Mouse (Mus musculus) lung, postnatal 0 days (tissue): ENCODE measurements around the gene A230050P20Rik. TPM values are rescaled to one million over a fixed set of nuclear protein-coding genes. Genes with fewer than 3 reads are reported as not detected.
"Not testable (repeated sequence)": the region's sequence is repeated elsewhere in the genome, so short reads cannot be mapped to it uniquely, and the experiment has no call there.

ENCODE experiments used
- ATAC-seq: fragments of 200-750 bp; cut with Nextera tagmentation; 2 replicates; pipeline ENCODE4 v1.8.0; 2017; ENCODE audit warnings: moderate library complexity
- DNase-seq: peaks from one replicate; pipeline ENCODE4 v3.0.0-alpha.2; 2016; ENCODE audit warnings: low spot score
- H3K27ac ChIP-seq: fragments of 300-500 bp; sonication (generic); 2 replicates; pipeline ENCODE4 v1.5.1; 2014; ENCODE audit warnings: antibody characterized with exemption, mild to moderate bottlenecking, low read length, mixed read lengths
- H3K27me3 ChIP-seq: fragments of 300-500 bp; sonication (generic); replicated peaks from 2 replicates; pipeline ENCODE4 v1.6.1; 2014; ENCODE audit warnings: low read length, mixed read lengths; ENCODE audit not compliant: insufficient read depth
- H3K36me3 ChIP-seq: fragments of 300-500 bp; sonication (generic); 2 replicates; pipeline ENCODE4 v1.6.1; 2014; ENCODE audit warnings: low read length, mixed read lengths; ENCODE audit not compliant: insufficient read depth
- H3K4me1 ChIP-seq: fragments of 300-500 bp; sonication (generic); 2 replicates; pipeline ENCODE4 v1.6.1; 2014; ENCODE audit warnings: antibody characterized with exemption, low read depth, low read length, mixed read lengths; ENCODE audit not compliant: insufficient read depth
- H3K4me2 ChIP-seq: fragments of 300-500 bp; sonication (generic); replicated peaks from 2 replicates; pipeline ENCODE4 v1.6.1; 2014; ENCODE audit warnings: low read depth, mild to moderate bottlenecking, low read length, moderate library complexity, mixed read lengths
- H3K4me3 ChIP-seq: fragments of 300-500 bp; sonication (generic); 2 replicates; pipeline ENCODE4 v1.5.1; 2014; ENCODE audit warnings: low read depth, low read length
- H3K9ac ChIP-seq: fragments of 300-500 bp; sonication (generic); replicated peaks from 2 replicates; pipeline ENCODE4 v1.6.1; 2014; ENCODE audit warnings: low read depth, mild to moderate bottlenecking
- H3K9me3 ChIP-seq: fragments of 300-500 bp; sonication (generic); 2 replicates; pipeline ENCODE4 v1.6.1; 2016; ENCODE audit warnings: low read length, mixed read lengths
- CTCF ChIP-seq: IDR thresholded peaks from 2 replicates; pipeline ENCODE4 v1.5.1; 2016; ENCODE audit warnings: antibody characterized with exemption, mild to moderate bottlenecking
- EP300 ChIP-seq: IDR thresholded peaks from 2 replicates; pipeline ENCODE4 v1.6.1; 2016; ENCODE audit warnings: antibody characterized with exemption, mild to moderate bottlenecking, control low read depth
- WGBS: fragments of 180-500 bp; shearing (Covaris S2); extraction: QIAGEN DNeasy Blood & Tissue Kit; methylation state at CpG from one replicate; pipeline ENCODE4 v1.1.7; 2014; 5-methylcytosine and 5-hydroxymethylcytosine counted together
- polyA plus RNA-seq: library from polyadenylated mRNA; unstranded; fragments of >200 nt; fragmentation: Nextera tagmentation; extraction: Ambion mirVana; gene quantifications from 2 replicates; pipeline ENCODE4 v1.2.1, GENCODE M21; 2015

A230050P20Rik gene
- polyA plus RNA-seq, 1 experiment from 2014 or later: 9.3 TPM

DNA sequence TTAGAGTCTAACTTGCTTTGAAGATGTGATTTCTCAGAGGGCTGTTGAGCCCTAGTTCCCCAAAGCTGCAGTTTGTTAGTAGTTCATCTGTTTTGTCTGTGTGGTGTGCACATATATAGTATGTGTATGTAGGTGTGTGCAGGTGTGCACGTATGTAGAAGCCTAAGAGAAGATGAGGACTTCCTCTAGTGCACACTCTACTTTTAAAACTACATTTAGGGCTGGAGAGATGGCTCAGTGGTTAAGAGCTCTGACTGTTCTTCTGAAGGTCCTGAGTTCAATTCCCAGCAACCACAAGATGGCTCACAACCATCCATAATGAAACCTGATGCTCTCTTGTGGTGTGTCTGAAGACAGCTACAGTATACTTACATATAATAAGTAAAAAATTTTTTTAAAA lies 33.6 kb upstream of the A230050P20Rik start:
- TF ChIP-seq CTCF: no peak
- no peak for TF ChIP-seq EP300
- Histone ChIP-seq H3K27me3 (0 out of 2 replicates have a peak, but pooled peaks cover under 1% of the 10 kb centered on the region), H3K36me3 (no peaks in the 10 kb centered on the region), H3K4me3 (no peak overlapping the region), H3K4me1 (no peaks in the 10 kb centered on the region), H3K9ac (no peak overlapping the region), H3K27ac (no peak overlapping the region), H3K4me2 (no peak overlapping the region), H3K9me3 (no peaks in the 10 kb centered on the region)
- DNase-seq (no peak), ATAC-seq (no peak)
- WGBS: 47% methylated on average over 1 of the region's 1 CpGs

DNA sequence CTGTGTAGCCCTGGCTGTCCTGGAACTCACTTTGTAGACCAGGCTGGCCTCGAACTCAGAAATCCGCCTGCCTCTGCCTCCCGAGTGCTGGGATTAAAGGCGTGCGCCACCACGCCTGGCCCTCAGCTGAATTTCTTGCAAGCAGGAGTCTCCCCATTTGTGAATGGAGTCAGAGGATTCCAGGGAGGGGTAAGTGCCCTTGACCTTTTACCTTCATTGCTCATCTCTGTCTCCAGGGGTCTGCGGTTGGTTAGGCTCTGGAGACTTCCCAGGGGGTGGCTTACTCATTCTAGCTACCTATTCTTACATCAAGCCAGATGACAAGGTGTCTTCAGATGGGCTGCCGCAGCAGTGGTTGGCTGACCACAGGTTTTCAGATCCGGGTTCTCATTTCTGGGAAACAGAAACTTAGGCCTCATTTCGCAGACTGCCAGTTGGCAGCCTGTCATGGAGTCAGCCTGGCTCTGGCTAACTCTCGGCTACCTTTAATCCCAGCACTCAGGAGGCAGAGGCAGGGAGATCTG lies 32.9 kb upstream of the A230050P20Rik start:
- not testable (repeated sequence) for ATAC-seq, H3K27me3 ChIP-seq
- WGBS: 80% methylated on average over 9 of the region's 11 CpGs

DNA sequence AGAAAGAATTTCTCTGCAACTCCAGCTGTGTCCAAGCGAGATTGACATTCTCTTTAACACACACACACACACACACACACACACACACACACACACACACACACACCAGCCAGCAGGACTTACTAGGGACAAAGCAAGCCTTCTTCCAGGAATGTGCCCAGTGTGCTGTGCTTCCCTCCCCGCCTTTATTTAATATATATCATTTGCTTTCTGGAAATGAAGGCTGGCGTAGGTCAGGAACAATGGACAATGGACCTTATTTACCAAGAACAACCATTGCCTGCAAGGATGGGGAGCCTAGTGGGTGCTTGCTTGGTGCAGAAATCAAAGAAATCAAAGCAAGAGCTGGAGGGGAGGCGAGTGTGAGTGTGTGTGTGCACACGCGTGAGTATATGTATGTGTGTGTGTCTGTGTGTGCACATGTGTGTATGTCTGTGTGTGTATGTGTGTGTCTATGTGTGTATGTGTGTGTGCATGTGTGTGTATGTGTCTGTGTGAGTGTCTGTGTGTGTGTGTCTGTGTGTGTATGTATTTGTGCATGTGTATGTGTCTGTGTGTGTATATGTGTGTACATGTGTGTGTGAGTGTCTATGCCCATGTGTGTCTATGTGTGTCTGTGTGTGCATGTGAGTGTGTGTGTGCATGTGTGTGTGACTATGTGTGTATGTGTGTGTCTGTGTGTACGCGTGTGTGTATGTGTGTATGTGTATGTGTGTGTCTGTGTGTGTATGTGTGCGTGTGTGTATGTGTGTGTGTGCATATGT lies 31.1 kb upstream of the A230050P20Rik start:
- 74% methylated on average over 9 of the region's 9 CpGs for WGBS
- no peaks in the 10 kb centered on the region for H3K36me3 ChIP-seq
- no peaks in the 10 kb centered on the region for H3K27me3 ChIP-seq
- ATAC-seq (no peak), DNase-seq (no peak)
- no peak overlapping the region for H3K4me2 ChIP-seq
- H3K4me1 ChIP-seq: no peaks in the 10 kb centered on the region
- TF ChIP-seq EP300 (no peak), CTCF (no peak)
- H3K9me3 ChIP-seq: no peaks in the 10 kb centered on the region
- H3K4me3 ChIP-seq: no peak overlapping the region
- H3K27ac ChIP-seq: no peak overlapping the region
- no peak overlapping the region for H3K9ac ChIP-seq

More for the DNA sequence above, 32.9 kb upstream of the A230050P20Rik start:
- H3K36me3 ChIP-seq, H3K9me3 ChIP-seq, H3K4me1 ChIP-seq, H3K4me3 ChIP-seq, H3K9ac ChIP-seq, DNase-seq, H3K4me2 ChIP-seq, H3K27ac ChIP-seq: not testable (repeated sequence)

DNA sequence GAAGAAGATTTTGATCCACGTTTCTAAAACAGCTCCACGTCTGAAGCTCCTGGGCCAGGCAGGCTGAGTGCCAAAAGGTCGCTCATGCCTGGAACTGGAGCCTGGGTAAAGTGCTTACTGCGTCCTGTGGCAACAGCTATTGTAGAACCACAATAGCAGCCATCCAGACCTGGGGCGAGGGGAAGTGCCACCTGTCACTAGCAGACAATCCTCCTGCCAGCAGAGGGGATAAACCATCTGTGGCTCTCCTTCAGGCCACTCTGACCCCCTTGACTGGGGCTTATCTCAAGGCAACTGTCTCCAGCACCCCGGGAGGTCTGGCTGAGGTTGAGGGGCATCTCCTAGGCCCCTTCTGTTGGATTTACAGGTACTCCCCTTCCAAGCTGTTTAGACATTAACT lies 29.5 kb upstream of the A230050P20Rik start:
- H3K9me3 ChIP-seq: no peaks in the 10 kb centered on the region
- WGBS: 52% methylated on average over 6 of the region's 6 CpGs

DNA sequence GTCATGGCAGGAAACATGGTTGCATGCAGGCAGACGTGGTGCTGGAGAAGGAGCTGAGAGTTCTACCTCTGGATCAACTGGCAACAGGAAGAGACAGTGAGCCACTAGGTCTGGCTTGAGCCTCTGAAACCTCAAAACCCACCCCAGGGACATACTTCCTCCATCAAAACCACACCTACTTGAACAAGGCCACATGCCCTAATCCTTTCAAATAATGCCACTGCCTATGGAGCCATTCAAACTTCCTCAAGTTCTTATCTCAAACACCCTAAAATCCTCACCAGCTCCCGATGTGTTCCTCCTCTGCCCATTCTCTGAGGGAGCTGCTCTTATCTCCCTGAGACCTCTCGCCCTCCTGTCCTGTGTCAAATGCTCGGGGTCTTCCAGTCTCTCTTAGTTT lies 26.2 kb upstream of the A230050P20Rik start:
- H3K4me1 ChIP-seq: no peaks in the 10 kb centered on the region
- no peak overlapping the region for H3K9ac ChIP-seq
- no peak overlapping the region for H3K27ac ChIP-seq
- TF ChIP-seq CTCF (no peak), EP300 (no peak)
- no peaks in the 10 kb centered on the region for H3K9me3 ChIP-seq
- H3K4me3 ChIP-seq: no peak overlapping the region
- no peaks in the 10 kb centered on the region for H3K36me3 ChIP-seq
- no peaks in the 10 kb centered on the region for H3K27me3 ChIP-seq
- 34% methylated on average over 4 of the region's 4 CpGs for WGBS
- DNase-seq (no peak), ATAC-seq (no peak)
- H3K4me2 ChIP-seq: no peak overlapping the region

More for the DNA sequence above, 29.5 kb upstream of the A230050P20Rik start:
- Histone ChIP-seq H3K4me2 (no peak overlapping the region), H3K27ac (no peak overlapping the region), H3K9ac (no peak overlapping the region), H3K27me3 (no peaks in the 10 kb centered on the region), H3K4me3 (no peak overlapping the region), H3K36me3 (no peaks in the 10 kb centered on the region), H3K4me1 (no peaks in the 10 kb centered on the region)
- ATAC-seq: no peak
- TF ChIP-seq EP300 (no peak), CTCF (no peak)
- DNase-seq: no peak

DNA sequence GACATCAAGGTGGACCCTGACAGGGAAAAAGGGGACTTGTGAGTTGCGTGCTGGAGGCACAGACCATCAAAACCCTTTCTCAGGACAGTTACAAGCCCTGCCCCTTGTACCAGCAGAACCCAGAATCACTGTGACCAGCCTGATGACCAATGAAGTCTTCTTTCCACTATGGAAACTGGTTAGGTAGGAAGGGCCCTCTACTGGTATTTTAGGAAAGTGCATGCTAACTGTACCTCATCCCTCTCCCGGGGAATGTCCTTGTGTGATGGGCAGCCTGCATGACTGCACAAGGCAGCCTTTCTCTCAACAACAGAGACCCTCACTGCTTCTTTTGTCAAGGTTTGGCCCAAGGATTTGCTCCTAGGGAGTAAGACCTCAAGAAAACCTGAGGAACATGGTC lies 25.8 kb upstream of the A230050P20Rik start:
- Histone ChIP-seq H3K9ac (no peak overlapping the region), H3K4me3 (no peak overlapping the region), H3K27me3 (no peaks in the 10 kb centered on the region), H3K9me3 (no peaks in the 10 kb centered on the region), H3K4me1 (no peaks in the 10 kb centered on the region), H3K36me3 (no peaks in the 10 kb centered on the region), H3K27ac (no peak overlapping the region), H3K4me2 (no peak overlapping the region)
- 19% methylated on average over 2 of the region's 2 CpGs for WGBS
- ATAC-seq (no peak), DNase-seq (peak; percentile 21)
- TF ChIP-seq CTCF (peak; percentile 62), EP300 (no peak)
